Mouse (Mus musculus) frontal cortex, adult 2 months (tissue): ENCODE measurements at regions not wholly inside any gene's neighbourhood (a gene's known extent, or its start where the extent isn't known, plus 50 kb on each side); places are given as distances from the start of the nearest gene placed in this dataset.

ENCODE experiments used
- DNase-seq, 2 experiments: peaks; one replicate each; pipeline ENCODE4 v3.0.0; 2022; ENCODE audit warnings: low spot score in 1 of 2; ENCODE audit errors: extremely low spot score in 1 of 2

- no peak for DNase-seq
Measured at GRCm38 (mm10) chr1:176331344-176331743, 56.2 kb upstream of the Pld5 start.
